Mouse (Mus musculus) cerebellum, adult (tissue): ENCODE data around the gene Gfod2.

ENCODE experiments used
- ATAC-seq: cut with Nextera tagmentation; 2 replicates; pipeline ENCODE4 v1.9.2; 2017; ENCODE audit warnings: mild to moderate bottlenecking, moderate library complexity, mixed read lengths; ENCODE audit not compliant: insufficient number of reproducible peaks, low FRiP score, low TSS enrichment

Gfod2 gene

DNA sequence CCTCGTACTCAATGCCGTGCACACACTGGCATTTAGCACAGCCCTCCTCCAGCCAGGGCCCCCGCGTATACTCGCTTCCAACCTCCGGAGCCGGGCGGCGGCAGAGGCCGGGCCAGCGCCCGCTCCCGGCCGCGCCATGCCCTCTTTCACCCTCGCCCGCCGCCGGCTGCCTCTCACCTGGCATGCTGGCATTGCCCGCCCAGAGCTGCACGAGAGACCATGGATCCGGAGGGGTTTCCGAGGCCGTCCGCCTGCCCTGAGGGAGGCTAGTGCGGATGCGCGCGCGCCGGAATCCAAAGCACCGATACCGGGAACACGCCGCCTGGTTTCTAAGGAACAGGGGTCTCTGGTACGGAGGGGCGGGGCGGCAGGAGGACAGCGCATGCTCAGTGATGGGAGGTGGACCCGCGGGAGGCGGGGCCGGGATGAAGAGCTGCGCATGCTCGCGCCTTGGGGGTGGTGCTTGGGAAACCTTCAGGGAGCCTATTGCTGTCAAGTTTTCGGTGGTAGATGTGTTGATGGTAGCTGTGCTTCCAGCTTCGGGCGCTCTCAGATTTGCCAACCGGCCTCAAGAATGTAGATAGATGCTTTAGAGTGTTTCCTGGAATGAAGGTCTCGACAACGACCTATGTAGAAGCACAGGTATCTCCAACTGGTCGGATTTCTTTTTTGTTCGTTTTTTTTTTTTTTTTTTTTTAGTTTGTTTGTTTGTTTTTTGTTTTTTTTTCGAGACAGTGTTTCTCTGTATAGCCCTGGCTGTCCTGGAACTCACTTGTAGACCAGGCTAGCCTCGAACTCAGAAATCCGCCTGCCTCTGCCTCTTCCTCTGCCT, at the start of gene Gfod2:
Gene Gfod2, minus strand, starts transcription at position 388 of the 832 bp plus-strand sequence.
- peak; percentile 93 for ATAC-seq

DNA sequence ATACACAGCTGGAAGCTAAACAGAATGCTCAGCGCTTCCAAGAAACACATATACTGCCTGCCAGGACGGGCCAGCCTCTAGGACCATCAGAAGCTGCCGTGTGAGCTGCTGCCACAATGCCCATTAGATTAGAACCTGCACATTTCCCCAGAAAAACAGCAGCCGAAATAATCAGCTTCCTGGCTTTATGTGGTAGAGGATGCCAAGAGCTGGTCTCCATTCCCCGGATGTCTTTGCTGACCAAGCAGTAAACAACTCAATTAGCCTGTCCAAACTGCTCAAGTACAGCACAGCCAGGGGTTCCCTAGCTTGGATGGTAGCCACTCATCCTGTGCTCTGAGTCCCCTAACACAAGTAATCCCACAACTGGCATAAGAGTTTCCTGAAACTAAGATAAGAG, 49.3 kb upstream of the Gfod2 start:
- no peak for ATAC-seq

DNA sequence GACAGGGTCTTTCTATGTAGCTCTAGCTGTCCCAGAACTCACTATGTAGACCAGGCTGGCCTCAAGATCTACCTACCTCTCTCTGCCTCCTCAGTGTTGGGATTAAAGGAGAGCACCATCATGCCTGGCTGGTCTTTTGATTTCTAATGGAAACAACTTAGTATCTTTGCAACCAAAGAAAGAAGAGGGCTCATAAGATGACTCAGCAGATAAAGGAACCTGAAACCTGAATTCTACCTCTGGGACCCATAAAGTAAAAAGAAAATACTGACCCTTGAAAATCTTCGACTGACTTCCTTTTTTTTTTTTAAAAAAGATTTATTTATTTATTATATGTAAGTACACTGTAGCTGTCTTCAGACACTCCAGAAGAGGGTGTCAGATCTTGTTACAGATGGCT, 47.5 kb upstream of the Gfod2 start:
- no peak for ATAC-seq

DNA sequence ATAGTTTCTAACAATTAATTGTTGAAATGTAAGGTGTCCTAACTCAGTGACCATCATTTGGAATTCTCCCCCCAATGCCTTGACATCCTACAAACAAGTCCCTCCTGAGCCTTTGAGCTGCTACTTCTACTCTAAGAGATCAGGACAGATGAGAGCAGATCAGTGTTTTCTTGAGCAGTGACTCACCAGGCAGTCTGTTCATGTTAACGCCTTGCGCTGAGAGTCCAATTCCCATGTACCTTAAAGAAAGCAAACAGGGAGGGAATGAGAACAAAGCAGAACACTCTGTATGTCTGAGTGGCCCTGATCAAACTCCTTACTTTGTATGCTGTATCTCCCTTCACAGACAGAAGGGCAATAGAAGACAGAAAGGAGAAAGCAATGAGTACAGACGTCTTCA, 46.9 kb upstream of the Gfod2 start:
- no peak for ATAC-seq

DNA sequence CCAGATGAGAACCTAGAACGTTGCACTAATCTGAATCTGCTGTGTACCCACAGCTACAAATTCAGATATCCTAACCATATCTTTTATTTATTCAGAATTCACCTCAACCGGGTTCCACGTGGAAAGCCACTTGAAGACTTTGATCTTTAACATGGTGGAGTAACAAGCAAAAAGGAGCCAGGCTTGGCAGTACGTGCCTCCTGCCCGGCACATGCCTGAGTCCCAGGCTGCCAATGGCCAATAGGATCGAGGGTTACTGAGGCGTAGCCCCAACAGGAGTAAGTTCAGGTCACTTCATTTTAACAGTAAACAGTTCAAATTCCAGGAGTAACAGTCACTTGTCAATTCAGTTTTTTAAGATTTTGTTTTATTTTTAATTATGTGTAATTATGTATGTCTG, 46.3 kb upstream of the Gfod2 start:
- no peak for ATAC-seq

DNA sequence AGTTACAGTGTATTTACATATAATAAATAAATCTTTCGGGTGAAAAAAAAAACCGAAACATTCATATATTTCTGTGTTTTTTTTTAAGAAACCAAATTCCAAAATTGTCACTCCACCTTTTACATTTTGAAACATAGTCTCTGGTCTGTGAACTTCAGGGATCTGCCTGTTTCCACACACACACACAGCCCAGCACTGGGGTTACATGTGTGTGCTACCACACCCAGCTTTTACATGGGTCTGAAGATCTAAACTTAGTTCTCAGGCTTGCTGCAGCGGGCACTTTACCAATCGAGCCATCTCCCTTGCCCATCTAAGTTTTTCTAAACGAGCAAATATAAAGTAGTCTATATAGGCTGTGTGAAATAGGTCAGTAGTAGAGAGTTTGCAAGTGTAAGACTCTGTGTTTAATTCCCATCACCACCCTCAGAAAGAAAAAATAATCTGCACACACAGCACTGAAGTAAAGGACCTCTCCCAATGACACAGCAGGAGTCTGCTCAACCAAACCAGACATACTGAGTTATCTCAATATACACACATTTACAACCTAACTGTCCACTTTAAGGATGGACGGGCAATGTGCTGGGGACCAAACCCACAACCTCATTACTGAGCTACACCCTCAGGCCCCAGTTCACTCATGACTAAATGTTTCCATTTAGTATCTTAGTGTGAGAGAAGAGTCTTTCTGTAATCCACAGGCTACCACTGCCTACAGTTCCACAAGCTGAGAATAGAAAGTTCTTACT, 42.9 kb upstream of the Gfod2 start:
- ATAC-seq: no peak

DNA sequence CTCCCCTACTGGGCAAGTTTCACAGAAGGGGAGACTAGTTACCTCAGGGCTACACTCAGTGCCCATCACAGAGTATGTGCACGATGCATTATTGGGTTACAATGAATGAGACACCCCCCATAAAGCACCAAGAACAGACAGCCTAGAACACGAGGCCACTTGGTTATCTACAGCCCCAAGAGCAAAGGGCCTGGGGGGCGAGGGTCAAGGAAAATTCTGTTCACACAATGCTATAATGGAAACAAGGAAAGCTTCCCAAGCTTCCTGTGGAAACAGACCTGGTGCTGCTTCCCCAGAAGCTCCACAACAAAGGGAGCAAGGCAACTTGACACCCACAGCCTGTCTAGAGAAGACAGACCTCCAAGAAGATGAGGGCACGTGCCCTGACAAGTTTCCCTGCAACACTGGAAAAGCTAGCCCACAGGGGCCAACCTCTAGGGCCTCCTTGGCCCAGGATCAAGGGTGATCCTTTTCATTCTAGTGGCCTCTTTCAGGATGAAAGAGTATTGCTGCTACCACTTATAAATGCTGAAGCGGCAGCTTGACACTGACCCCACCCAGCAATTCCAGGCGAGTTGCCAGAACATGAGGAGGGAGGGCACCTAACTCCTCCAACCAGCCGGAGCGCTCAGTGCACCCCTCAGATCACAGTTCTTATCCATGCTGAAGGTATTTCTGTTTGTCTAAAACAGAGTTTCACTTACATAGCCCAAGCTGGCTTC, 40.8 kb upstream of the Gfod2 start:
- ATAC-seq: no peak

DNA sequence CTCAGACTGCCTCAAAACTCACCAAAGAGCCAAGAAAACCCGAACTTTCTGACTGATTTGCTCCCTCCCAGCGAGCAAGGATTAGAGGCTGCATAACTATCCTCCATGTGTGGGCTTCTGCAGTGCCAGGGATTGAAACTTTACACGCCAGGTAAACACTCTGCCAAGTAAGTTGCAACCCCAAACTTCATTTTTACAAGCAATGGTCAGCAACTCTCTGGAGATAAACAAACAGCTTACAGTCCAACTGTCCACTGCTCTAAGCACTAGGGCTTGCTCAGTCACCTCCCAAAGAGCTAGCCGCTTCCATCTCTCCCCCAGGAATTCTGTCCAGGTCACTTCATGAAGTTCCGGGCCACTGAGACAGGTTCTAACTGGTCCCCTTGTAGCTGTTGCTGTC, 39.9 kb upstream of the Gfod2 start:
- no peak for ATAC-seq

DNA sequence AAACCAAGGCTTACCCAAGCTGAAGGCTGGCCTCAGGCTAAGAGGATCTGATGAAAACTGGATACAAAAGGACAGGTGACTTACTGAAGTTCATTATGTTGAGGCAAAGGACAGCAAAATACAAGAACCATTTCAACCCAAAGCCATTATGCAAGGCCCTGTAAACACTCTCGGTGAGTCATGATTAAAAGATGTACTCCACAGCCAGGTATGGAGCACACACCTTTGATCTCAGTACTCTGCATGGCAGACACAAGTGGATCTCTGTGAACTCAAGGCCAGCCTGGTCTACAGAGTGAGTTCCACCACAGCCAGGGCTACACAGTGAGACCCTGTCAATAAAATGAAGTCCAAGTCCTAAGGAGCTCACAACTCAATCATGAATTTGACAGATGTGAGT, 37.3 kb upstream of the Gfod2 start:
- no peak for ATAC-seq

DNA sequence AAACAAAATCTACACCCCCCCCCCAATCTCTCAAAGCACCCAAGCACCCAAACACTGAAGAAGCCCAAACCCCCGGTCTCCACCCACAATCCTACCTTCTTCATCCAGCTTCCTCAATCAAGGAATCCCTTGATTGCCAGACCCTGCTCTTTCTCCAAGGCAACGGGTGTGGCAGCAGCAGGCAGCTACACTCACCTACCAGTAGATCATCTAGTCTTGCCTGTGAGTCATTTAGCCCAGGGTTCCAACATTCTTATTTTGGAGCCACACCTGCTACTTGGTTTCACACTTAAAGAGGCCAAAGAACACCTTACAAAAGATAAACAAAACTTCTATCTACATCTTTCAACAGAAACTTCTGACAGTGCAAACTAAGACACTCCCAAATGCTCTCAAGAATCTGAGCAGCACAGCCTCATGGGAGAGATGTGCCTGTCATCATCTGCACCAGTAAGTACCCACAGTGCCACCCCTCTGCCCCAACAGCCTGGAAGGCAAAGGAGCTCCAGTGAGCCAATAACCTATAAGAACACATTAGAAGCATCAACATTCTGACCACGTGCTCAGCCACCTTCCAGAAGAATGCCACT, 35.6 kb upstream of the Gfod2 start:
- ATAC-seq: no peak

DNA sequence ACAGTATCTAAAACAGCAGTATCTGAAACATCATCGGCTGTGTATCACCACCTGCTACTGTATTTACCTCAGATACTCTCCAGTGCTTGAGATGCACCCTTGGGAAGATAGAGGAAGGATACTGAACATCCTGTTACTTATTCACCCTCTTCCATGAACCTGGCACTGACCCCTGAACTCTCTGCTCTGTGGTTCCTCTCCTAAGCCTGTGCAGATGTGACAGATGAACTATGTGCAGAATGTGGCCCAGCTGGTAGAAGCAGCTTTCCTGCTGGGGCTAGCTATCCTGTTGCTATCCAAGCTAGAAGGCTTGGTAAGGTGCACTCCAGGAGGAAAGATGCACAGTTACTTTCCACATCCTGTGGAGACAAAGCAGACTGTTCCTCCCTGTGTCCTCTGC, 34.9 kb upstream of the Gfod2 start:
- ATAC-seq: no peak

DNA sequence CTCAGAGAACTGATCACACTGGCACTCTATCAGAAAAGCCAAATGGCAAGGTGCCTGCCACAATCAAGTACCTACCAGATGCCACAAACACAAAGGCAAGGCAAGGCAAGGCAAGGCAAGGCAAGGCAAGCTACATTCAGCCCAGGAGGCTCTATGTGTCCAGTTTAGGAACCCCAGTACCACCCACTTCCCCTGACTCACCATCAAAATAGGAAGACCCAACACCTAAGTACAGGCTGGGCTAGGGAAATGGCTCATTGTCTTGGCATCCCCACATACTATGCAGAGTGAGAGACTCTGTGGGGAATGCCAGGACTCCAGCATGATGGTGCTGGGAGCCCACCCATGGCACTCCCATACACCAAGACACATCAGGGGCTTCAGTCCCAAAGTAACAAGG, 31.2 kb upstream of the Gfod2 start:
- no peak for ATAC-seq

DNA sequence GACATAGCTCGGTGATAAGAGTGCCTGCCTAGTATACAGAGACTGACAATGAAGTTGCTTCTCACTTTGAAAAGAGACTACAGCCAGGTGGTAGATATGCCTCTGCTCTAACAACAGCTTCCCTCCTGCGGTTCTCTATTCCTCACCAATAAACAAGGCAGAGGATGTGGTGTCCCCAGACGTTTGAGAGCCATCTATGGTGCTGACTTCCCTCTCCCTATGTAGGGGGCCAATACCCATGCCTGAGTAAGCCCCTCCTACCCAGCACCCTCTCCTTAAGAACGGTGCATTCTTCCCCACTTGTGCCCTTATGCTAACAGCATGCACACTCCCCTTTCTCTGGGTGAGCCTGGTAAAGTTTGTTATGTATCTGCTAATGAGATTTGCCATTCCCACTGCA, 30.5 kb upstream of the Gfod2 start:
- ATAC-seq: no peak

DNA sequence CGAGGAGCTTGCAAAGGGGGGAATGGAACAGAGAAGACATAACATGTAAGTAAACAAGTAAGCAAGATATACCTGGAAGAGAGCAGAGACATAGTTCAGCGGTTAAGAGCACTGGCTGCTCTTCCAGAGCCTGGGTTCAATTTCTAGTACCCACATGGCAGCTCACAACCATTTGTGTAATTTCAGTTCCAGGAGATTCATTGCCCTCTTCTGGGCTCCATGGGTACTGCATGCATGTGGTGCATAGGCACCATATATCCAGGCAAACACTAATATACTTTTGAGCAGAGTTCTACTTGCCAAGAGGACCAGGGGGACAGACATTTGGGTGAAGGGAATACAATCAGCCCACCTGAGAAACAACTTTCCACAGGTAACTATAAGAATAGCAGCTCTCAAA, 29.8 kb upstream of the Gfod2 start:
- ATAC-seq: no peak

DNA sequence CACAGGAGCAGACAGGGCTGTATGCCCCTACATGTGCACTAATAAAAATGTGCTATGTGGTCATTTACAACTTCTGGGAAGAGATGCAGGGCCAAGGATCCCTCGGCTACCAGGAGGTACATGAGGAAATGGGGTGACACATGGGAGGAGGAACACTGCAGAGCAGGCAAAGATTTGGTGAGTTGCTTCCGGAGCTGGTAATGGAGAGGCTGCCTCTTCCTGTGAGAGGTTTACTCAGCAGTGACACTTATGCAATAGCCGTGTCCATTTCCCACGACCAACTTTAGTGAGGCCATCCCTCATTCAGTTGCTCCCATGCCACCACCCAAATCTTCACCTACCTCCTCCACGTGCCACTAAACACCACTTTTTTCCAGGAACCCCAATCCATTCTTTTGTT, 21.8 kb upstream of the Gfod2 start:
- ATAC-seq: no peak

DNA sequence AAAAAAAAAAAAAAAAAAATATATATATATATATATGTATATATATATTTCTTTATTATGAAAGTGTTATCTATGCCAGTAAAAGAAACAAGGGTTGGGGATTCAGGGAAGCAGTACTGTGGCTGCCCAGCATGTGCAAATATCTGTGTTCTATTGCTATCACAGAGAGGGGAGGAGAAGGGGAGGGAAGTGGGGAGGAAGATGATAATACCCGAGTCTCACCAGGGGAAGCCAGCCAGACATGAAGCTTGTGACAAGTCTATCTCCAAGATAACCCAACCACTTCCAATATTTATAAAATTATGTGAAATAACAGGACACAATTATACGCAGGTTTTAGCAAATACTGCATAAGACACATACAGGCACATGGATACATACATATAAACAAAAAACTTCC, 19.4 kb upstream of the Gfod2 start:
- no peak for ATAC-seq

DNA sequence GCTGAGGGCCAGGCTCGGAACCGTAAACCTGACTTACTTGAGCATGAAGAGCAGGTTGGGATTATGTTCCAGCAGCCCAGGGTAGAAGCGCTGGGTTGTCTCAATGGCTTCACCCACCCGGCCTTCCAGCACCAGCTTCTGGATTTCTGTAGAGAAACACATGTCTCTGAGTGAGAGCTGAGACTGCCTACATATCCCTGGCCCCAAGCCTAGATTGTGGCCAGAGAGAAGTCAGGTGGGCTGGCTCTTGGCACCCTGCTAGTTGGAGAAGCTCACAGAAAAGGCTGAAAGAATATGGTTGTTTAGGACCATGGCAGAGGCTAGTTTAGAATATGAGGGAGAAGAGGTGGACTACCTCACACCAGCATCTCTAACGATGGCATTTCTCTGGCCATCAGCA, 16.0 kb upstream of the Gfod2 start:
- ATAC-seq: no peak

DNA sequence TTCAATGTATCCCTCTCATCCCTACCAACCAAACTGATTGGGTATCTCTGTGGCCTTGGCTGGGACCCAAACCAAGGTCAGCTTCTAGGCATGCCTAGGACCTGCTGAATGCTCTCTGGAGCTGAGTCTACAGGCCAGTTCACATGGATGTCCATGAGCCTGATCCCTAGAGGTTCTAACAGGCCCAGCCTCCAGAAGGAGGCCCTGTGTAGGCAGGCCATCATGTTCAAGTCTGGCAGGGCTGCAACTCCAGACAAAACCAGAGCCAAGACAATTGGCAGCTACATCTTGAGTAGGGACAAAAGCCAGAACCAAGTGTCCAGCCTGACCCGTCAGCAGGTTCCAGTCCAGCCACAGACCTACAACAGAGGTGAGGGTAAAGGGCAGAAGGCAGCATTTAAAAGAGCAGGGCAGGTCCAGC, 15.0 kb upstream of the Gfod2 start:
- 0 out of 2 replicates have a peak, but pooled peaks have one; percentile 34 for ATAC-seq

DNA sequence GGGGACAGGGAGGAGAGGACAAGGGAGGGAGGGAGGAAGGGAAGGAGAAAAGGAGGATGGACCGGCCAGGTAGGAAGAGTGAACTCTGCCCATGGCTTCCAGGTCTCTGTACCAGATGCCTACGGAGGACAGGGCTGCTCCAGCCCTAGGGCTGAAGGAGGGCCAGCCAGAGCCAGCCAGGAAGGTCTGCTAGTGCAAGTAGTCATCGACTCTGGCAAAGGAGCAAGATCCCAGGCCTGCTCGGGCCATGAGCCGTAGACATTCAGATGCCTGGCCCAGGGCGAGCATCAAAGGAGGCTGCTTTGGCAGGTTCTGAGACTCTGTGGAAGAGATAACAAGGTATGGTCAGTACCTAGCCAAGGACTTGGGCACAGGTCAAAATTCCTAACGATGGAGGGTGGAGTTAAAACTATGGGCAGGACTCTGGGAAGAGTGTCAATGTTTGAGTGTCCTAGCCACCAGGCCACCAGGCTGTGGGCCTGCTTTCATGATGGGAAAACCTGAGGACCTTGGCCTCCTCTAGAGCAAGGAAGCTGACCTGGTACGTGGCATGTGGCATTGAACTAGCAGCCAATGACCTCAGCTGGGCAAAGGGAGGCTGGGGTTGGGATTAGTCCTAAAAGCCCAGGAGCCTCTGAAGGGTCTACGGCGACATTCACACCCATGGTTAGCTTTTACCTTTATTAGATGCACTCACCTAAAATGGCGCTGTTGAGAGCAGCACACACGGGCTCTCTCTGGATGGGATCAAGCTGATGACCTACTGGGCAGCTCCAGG, 13.1 kb upstream of the Gfod2 start:
- no peak for ATAC-seq

DNA sequence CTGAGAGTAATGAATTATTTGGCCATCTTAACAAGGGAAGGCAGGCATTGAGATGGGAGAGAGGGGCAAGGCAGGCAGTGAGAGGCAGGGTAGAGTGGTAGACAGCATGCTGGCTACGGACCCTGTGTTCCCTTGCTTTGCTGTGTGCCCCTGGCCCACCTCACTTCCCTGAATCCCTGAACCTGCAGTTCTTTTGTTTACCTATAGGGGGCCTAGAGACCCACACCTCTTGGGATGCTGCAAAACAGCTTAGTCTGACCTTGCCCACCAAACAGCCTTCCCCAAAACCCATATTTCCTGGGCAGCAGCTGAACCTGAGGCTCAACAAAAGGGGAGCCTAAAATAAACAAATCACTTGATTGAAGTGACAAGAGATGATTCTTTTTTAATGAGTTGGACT, 12.1 kb upstream of the Gfod2 start:
- no peak for ATAC-seq
